Mouse (Mus musculus) left cerebral cortex, adult 11 months (tissue): Measurements from ENCODE around the gene Plekhj1.

Experiments
- DNase-seq: peaks from one replicate; pipeline ENCODE4 v3.0.0; 2022; ENCODE audit warnings: low spot score

Gene Plekhj1

DNA sequence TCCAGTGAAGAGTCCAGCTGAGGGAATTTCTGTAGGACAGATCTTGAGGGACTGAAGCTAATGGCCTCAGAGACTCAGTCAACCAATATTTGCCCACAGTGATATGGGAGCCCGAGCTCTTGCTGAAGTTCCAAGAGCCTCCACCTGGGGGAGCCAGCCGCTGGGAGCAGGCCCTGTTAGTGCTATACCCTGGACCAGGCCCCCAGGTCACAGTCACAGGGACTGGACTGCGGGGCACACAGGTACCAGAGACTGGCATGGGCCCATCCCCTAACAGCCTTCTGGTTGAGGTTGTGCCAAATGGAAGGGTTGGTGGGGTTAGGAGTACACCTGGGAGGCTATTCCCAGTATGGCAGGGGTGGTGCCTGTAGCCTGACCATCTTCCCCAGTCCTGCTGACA lies 7.5 kb upstream of the Plekhj1 start:
- DNase-seq = no peak

DNA sequence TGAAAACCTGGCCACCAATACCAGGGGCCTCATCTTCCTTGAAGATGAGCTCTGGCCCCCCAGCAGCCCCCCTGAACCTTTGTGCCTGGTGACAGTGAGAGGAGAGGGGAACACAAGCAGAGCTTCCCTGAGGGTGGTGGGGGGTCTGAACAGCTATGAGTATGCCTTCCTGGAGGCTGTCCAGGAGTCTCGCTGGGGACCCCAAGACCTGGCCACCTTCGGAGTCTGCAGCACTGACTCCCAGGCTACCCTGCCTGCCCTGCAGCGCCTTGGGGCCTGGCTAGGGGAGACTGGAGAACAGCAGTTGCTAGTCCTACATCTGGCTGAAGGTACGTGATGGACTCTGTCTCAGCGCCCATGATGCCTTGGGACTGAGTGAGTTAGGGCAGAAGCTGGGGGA lies 6.9 kb upstream of the Plekhj1 start:
- no peak for DNase-seq

DNA sequence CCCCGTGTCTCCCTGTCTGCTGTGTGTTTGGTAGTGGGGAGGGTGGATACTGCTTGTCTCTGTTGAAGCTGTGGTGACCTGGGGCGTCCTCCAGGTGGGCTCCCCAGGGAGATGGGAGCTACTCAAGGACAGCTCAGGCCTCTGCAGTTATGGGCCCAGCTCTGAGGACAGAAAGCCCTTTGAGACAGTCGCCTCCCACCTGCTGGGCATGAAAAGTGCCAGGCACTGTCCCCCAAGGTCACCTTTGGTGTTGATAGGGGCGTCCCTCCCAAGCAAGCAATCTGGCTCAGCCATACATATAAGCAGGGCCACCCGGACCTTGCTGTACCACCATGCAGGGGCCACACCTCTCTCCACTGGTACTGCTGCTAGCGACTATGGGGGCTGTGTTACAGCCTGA lies 6.5 kb upstream of the Plekhj1 start, which contains the start of gene Amh:
TSS of gene Amh (plus strand) at position 328 of the 400 bp plus-strand sequence.
- DNase-seq = no peak

DNA sequence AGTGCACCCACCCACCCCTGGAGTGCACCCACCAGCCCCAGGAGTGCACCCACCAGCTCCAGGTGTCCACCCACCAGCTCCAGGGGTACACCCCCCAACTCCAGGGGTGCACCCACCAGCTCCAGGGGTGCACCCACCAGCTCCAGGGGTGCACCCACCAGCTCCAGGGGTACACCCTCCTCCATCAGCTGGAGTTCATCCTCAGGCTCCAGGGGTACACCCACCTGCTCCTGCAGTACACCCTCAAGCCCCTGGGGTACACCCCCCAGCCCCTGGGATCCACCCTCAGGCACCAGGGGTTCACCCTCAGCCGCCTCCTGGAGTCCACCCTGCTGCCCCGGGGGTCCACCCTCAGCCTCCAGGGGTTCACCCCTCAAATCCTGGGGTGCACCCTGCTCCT lies 5.9 kb upstream of the Plekhj1 start:
- no peak for DNase-seq

DNA sequence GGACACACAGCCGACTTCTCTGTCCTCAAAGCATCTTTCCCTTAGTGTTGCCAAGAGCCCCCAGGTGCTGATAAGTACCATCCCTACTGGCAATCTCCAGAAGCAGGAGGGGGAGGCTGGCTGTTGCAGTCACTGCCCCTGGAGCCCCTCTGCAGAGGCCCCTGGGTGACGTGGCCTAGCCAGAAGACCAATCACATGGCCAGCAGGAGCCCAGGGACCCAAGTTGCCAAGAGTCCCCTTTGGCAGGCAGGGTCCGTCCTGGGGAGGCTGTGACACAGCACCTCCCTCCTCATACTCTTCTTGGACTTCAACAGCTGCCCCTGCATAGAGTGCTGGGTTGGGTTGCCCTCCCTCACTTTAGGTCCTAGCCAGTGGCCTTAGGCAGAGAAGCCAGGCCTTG lies 4.6 kb upstream of the Plekhj1 start:
- DNase-seq = no peak

DNA sequence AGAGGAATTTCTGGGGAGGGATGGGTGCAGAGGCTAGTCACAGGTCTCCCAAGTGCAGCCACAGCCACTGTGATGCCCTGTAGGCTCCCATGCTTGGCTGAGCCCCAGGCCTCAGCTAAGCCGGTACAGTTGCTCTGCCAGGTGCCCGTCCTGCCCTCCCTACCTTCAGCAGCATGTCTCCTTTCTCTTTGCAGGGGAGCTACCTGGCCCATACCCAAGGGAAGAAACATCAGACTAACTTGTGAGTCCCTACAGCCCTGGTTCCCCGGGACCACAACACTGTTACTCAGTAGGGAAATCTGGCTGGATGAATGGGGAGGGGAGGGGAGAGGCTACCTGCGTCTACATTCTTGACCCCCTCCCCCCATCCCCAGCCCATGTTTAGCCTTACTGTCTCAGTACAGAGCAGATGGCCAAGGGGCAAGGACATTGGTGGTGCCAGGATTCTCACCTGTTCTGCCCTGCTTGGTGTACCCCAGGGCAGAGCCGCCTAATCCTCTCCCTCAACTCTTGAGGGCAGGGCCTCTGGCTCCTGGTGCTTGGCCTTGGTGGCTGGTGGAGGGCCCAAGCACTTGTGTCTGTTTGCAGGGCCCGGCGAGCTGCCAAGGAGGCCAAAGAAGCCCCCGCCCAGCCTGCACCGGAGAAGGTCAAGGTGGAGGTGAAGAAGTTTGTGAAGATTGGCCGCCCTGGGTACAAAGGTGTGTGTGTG lies 3.9 kb upstream of the Plekhj1 start:
- DNase-seq = no peak

DNA sequence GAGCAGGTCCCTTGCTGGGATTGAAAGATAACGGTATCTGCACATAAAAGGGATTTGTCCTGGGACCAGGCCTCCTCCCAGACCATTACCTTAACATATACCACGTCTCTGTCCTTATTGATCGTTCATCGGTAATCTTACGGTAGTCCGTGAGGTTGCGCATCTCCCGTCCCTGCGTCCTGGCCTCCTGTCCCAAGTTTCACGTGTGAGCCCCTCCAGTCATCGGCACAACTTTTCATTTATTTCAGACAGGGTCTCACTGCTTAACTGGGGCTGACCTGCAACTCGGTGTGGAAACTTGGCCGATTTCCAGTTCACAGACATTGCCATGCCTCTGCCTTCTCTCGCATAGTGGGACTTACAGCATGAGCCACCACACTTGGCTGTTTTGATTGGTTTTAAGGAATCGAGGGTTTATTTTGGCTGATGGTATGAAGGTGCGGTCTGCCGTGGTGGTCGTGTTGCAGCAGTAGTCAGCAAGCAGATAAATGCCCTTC lies 692 bp upstream of the Plekhj1 start:
- DNase-seq = no peak

DNA sequence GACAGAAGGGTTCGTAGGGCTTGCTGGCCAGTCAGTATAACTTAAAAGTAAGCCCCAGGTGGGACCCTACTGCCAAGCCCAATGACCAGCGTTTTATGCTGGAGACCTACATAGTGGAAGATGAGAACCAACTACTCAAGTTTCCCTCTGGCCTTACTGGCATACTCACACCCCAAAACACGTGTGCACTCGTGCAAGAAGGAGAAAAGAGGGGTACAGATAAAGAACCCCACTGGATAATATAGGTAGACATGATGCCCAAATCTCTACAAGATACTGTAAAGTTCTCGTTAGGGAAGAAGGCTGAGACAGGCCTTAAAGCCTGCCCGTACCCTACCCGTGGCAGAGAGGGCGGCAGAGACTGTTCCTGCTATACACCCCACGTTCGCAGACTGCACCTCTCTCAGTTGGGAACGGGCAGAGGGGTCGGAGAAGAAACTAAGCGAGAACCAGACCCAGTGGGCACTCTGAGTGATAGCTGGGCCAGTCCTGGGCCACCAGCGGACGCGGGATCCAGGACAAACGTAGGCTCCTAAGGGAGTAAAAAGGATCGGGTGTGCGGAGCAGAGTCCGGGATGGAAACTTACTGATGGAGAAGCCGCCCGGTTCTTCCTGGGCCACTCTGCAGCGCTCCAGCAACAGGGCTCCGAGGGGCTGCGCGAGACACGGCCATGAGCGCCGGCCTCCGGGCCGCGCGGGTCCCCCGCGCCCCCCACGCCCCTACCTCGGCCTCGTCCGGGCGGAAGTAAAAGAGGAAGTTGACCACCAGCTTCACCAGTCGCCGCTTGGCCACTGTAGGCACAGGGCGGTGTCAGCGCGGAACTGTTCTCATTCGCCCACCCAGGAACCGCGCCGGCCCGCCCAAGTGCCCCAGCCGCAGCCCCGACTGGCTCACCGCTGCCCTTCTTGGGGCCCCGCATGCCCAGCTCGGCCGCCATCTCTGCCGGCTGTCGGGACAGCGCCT lies 958 bp downstream of the Plekhj1 start:
- DNase-seq = no peak

DNA sequence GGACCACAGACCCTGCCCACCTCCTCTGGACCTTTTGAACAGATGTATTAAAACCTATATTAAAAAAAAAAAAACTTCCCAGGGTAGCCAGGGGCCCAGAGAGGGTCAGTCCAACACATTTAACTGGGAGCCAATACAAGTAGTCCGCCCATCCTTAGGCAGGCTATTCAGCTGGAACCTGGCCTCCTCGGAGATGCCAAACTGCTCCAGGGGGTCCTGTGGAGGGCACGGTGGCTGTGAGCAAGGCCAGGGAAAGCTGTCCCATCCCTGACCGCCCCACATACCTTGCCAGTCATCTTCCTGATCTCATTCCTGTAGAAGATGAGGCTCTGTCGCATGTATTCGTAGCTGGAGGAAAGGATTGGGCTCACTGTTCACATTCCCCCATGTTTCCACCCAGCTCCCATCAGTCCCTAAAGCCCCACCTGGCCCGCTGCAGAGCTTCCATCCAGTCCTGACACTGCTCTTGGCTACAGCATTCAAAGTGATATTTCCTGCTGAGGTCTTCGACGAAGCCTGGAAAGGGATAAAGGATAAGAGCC lies 2.0 kb downstream of the Plekhj1 start:
- DNase-seq = no peak

DNA sequence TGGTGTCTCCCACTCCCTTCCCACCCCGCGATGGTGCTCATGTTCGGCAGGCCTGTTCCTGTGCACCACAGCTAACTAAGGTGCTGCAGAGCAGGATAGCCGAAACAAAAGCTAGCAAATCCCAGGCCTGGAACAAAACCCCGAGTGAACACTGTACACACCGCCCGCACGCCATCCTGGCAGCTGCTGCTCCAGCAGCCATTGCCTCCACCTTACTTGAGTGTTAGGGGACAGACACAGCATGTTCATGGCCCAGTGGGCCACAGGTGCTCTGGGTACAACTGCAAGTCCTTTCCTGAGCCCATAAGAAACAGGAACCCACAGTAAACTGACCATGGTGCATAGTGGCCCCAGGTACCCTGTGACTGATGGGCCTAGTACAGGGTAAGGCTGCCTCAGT lies 3.7 kb downstream of the Plekhj1 start:
- DNase-seq = no peak

DNA sequence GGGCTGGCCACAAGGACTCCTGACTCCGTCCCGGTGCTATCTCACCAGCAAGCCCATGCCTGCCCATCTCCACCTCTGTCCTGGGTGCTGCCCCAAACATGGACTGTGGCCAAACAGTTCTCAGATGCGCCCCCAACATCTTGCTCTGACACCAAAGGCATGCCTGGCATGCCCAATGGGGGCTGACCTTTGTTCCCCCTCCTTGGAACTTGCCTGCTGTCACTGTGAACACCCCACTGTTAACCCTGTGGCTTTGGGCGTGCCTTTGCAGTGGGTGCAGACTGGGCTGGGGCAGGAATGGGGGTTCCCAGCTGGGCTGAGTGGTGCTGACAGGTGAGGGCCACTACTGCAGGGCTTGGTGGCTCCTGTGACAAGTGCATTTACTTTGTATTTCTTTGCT lies 4.6 kb downstream of the Plekhj1 start:
- no peak for DNase-seq

DNA sequence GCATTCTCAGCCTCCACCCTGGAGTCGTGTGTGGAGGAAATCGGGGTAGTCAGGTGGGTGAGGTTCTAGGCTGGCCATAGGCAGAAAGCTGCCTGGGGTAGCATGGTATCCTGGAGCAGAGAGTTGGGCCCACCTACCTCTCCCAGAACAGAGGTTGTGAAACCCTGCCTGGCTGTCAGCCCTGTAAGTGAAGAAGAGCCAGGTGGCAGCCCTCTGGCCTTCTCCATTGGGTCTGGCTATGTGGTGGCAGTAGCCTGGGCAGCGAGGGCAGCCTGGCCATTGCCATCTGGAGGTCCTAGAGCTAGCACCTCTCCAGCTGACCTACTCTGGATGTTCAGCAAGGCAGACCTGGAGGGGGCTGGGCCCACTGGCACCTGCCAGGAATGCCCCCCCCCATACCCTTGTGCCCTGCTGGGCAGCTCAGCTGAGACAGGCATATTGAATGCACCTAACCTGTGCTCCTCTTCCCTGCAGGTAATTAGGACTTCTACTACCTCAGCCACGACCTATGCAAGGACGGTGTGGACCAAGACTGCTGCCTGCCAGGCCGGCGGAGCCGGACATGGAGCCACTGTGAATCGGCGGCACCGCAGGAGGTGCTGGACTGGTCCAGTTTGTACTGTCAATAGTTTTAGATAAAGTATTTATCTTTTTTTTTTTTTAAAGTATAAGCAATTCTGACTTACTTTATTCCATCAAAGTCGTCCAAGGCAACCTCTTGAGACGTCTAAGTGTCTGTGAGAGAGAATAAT lies 5.2 kb downstream of the Plekhj1 start:
- DNase-seq = no peak

DNA sequence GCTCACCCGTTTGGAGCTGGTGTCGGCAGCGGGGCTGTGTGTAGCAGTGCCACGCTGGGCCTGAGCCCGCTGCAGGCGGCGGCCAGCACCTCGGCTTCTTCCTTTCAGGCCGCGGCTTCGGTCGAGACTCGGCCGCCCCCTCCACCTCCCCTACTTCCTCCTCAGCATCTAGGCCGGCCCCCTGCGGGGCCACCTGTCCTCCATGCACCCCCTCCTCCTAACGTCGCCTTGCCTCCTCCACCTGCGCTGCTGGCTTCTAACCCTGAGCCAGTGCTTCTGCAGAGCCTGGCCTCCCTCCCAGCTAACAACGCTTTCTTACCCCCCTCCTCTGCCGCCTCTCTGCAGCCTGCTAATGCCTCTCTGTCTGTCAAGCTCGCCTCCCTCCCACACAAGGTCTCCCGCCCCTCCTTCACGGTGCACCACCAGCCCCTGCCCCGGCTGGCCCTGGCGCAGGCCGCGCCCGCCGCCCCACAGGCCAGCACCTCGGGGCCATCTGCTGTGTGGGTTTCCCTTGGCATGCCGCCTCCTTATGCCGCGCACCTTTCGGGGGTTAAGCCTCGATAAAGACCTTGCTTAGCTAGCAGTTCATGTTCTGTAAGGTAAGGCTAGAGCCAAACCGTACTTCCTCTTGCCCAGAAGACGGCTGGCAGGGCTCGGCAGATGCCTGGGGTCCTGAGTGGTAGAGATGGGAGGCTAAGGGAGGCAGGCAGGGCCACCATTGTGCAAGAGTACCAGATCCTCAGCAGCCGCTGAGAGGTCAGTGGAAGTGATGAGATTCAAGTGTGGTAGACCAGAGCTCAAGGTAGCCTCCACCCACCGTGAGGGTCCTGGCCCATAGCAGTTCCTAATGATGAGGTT lies 6.0 kb downstream of the Plekhj1 start:
- DNase-seq = no peak

DNA sequence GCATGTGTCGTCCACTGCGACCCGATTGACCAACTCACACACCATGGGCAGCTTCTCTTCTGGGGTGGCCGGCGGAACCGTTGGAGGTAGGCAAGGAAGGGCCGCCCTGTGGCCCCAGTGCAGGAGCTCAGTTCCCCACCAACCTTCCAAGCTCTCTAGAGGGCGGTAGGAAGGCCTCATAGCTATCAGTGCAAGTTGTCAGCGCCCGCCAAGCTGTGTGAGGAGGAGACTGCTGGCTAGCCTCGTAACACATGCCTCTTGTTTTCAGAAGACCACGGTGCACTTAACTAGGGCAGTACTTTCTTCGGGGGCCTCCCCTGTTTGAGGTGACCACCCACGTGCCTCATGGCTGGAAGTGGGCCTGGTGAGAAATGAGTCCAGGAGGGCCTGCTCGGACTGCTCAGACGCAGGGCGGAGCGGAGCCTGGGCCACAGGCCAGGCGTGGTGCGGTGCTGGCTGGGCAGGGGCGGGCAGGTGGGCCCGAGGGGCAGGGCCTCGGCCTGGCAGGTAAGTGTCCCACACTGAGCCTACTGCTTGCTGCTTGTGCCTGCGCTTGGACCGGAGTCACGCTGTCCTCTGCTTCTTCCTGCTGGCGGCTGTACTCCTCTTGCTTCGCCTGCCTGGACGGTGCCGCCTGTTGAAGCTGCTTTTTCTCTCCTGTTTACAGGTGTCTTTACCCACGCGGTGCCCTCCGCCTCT lies 6.8 kb downstream of the Plekhj1 start:
- no peak for DNase-seq

DNA sequence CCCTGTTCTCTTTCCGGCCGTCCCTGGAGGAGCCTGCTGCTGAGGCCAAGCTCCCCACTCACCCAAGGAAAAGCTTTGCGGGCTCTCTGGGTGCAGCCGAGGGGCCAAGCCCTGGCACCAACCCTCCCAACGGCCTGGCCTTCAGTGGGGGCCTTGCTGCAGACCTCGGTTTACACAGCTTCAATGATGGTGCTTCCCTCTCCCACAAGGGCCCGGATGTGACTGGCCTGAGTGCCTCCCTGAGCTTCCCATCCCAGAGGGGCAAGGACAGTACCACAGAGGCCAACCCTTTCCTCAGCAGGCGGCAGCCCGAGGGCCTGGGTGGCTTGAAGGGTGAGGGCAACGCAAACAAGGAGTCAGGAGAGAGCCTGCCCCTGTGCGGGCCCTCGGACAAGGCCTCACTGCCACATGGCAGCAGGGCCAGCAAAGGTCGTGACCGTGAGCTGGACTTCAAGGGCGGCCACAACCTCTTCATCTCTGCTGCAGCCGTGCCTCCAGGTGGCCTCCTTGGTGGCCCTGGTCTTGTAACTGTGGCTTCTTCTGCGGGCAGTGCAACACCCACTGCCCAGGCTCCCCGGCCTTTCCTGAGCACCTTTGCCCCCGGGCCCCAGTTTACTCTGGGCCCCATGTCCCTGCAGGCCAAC lies 7.5 kb downstream of the Plekhj1 start:
- DNase-seq = no peak

DNA sequence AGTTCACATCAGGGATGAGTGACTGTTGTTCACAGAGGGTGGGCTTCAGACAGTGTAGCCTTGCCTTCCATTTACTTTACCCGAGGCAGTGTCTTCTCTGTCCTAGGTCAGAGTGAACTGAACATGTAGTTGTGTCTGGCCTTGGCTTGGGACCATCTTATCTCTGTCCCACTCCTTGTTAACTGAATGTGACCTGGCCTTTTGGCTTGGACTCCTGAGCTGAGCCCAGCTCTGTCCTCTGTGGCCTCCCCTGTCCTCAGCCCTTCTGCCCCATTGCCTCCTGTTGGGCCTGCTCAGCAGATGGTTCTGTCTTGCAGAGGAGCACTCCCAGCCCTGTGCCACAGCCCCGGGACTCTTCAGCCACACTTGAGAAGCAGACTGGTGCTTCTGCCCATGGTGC lies 10.9 kb downstream of the Plekhj1 start:
- no peak for DNase-seq

DNA sequence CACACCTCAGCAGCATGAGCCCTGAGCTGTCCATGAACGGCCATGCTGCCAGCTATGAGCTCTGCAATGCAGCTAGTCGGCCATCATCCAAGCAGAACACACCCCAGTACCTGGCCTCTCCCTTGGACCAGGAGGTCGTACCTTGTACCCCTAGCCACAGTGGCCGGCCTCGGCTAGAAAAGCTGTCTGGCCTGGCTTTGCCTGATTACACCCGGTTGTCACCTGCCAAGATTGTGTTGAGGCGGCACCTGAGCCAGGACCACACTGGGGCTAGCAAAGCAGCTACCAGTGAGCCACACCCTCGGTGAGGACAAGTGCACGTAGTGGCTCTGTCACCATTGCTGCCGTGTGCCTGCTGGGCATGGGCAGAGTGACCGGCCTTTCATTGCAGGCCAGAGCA lies 12.5 kb downstream of the Plekhj1 start:
- DNase-seq = no peak

DNA sequence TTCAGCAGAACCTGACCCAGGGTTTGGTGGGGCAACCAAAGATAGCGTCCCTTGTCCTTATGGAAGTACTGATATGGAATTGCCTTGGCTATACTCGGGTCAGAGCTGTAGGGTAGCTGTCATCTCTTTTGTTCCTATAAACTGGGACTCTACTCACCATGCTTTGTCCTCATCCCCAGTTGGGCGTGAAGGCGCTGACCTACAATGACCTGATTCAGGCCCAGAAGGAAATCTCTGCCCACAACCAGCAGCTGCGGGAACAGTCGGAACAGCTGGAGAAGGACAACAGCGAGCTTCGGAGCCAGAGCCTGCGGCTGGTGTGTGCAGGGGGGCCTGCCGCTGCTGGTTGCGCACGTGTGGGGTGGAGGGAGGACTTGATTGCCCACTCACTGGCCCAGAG lies 13.6 kb downstream of the Plekhj1 start:
- no peak for DNase-seq

DNA sequence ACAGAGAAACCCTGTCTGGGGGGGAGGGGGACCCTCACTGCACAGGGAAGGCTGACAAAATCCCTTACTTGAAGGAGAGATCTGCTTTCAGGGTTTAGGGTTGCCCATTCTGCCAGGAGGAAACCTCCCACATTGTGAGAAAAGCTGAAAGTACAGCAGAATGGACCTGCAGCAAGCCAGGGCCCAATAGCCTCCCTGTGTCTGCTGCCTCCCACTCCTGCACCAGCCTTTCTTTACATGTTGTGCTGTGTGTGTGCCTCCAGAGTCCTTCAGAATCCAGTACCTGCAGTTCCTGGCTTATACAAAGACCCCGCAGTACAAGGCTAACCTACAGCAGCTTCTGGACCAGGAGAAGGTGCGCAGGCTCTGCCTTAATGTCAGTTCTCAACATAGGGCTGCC lies 14.1 kb downstream of the Plekhj1 start:
- DNase-seq = no peak

DNA sequence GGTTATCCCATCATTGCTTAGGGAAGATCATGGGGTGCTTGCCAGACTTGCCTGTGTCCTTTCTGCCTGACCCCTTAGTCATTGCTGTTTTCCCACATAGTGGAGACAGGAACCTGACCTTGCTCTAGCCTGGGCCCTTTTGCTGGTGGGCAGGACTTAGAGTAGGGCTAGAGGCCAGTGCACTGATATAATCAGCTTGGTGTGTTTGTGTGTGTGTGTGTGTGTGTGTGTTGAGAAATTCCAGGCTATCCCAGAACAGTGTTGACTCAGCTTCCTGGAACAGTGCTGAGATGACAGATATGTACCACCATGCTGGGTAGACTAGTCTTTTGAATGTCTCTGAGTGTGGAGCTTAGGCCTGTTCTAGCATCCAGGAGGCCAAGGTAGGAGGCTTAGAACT lies 18.9 kb downstream of the Plekhj1 start:
- no peak for DNase-seq
